Mouse (Mus musculus) limb, embryonic 13.5 days (tissue): Measurements from ENCODE around the gene 2210010C04Rik. TPM values are rescaled to one million over a fixed set of nuclear protein-coding genes. Genes with fewer than 3 reads are reported as not detected.
"Not testable (repeated sequence)": the region's sequence is repeated elsewhere in the genome, so short reads cannot be mapped to it uniquely, and the experiment has no call there.

Source experiments
- ATAC-seq: fragments of 200-750 bp; cut with Nextera tagmentation; 2 replicates; pipeline ENCODE4 v1.8.0; 2017; ENCODE audit warnings: low read depth, moderate number of reproducible peaks, moderate TSS enrichment; ENCODE audit not compliant: low FRiP score
- H3K27ac ChIP-seq: fragments of 300-500 bp; sonication (generic); 2 replicates; pipeline ENCODE4 v1.5.1; 2015; ENCODE audit warnings: inconsistent platforms, mild to moderate bottlenecking, moderate library complexity
- H3K27me3 ChIP-seq: fragments of 300-500 bp; sonication (generic); 2 replicates; pipeline ENCODE4 v1.6.1; 2015; ENCODE audit warnings: mild to moderate bottlenecking, inconsistent platforms
- H3K36me3 ChIP-seq: fragments of 300-500 bp; sonication (generic); 2 replicates; pipeline ENCODE4 v1.6.1; 2015; ENCODE audit warnings: inconsistent platforms, mild to moderate bottlenecking, moderate library complexity
- H3K4me1 ChIP-seq: fragments of 300-500 bp; sonication (generic); 2 replicates; pipeline ENCODE4 v1.6.1; 2015; ENCODE audit warnings: inconsistent platforms
- H3K4me2 ChIP-seq: fragments of 300-500 bp; sonication (generic); replicated peaks from 2 replicates; pipeline ENCODE4 v1.6.1; 2015; ENCODE audit warnings: inconsistent platforms, mild to moderate bottlenecking, moderate library complexity
- H3K4me3 ChIP-seq: fragments of 300-500 bp; sonication (generic); 2 replicates; pipeline ENCODE4 v1.5.1; 2015; ENCODE audit warnings: moderate library complexity, mild to moderate bottlenecking, inconsistent platforms
- H3K9ac ChIP-seq: fragments of 300-500 bp; sonication (generic); 2 replicates; pipeline ENCODE4 v1.6.1; 2015; ENCODE audit warnings: mild to moderate bottlenecking, inconsistent platforms
- H3K9me3 ChIP-seq: fragments of 300-500 bp; sonication (generic); 2 replicates; pipeline ENCODE4 v1.6.1; 2016; ENCODE audit warnings: inconsistent platforms
- polyA plus RNA-seq: library from polyadenylated mRNA; unstranded; fragments of >200 nt; fragmentation: Nextera tagmentation; extraction: Ambion mirVana; gene quantifications from 2 replicates; pipeline ENCODE4 v1.2.1, GENCODE M21; 2015

2210010C04Rik gene
- polyA plus RNA-seq, 1 experiment from 2014 or later, result not detected

- not testable (repeated sequence) for H3K9ac ChIP-seq, H3K4me2 ChIP-seq, H3K4me3 ChIP-seq, H3K27ac ChIP-seq, H3K4me1 ChIP-seq, H3K27me3 ChIP-seq, ATAC-seq, H3K9me3 ChIP-seq, H3K36me3 ChIP-seq
These were observed 35.9 kb downstream of the 2210010C04Rik start, which contains the start of gene Gm2663 for GRCm38 (mm10) chr6:40999379-40999778. Gm2663 (minus strand) TSS chr6:40999479.

Other genes with a start within 250 kb of the 2210010C04Rik start
- gene Moxd2, start 148.0 kb downstream of the 2210010C04Rik start, polyA plus RNA-seq, result not detected in 2 replicates
- not detected in 2 replicates for gene Prss58, start 135.1 kb downstream of the 2210010C04Rik start, polyA plus RNA-seq
- not detected in 2 replicates for gene 1700074P13Rik, start 95.0 kb downstream of the 2210010C04Rik start, polyA plus RNA-seq
- not detected in 2 replicates for gene Gm4744, start 83.6 kb downstream of the 2210010C04Rik start, polyA plus RNA-seq
- not detected in 2 replicates for gene 1810009J06Rik, start 70.8 kb downstream of the 2210010C04Rik start, polyA plus RNA-seq
- gene Gm2663, start 36.0 kb downstream of the 2210010C04Rik start, polyA plus RNA-seq, result not detected in 2 replicates